In genomic region chr15:102393584-102394014, GRCm38 (mm10) we compare ENCODE assay signal across 8 mouse cellular contexts. TPM values are rescaled to one million over a fixed set of nuclear protein-coding genes. Genes with fewer than 3 reads are reported as not detected.
DNase-seq lines count a peak whose midpoint lies in the region; ATAC-seq and TF ChIP-seq lines count a peak whose summit lies in the region.

No protein-coding gene starts in this region.

- no peaks in the 10 kb centered on the region for H3K9me3 ChIP-seq in lung, embryonic 15.5 days
- no peaks in the 10 kb centered on the region for H3K9me3 ChIP-seq in embryonic facial prominence, embryonic 10.5 days
- H3K9me3 ChIP-seq in liver, embryonic 12.5 days (replicated peaks): no peaks in the 10 kb centered on the region
- no peaks in the 10 kb centered on the region for H3K9me3 ChIP-seq in stomach, embryonic 15.5 days

- no peaks in the 10 kb centered on the region for H3K27me3 ChIP-seq in lung, embryonic 15.5 days
- H3K27me3 ChIP-seq in embryonic facial prominence, embryonic 10.5 days (replicated peaks; ENCODE audit: low read depth, poor library complexity, severe bottlenecking): no peaks in the 10 kb centered on the region
- H3K27me3 ChIP-seq in liver, embryonic 12.5 days (replicated peaks): no peaks in the 10 kb centered on the region
- no peaks in the 10 kb centered on the region for H3K27me3 ChIP-seq in stomach, embryonic 15.5 days (replicated peaks)

- H3K36me3 ChIP-seq in lung, embryonic 15.5 days: no peaks in the 10 kb centered on the region
- H3K36me3 ChIP-seq in embryonic facial prominence, embryonic 10.5 days (replicated peaks): no peaks in the 10 kb centered on the region
- no peaks in the 10 kb centered on the region for H3K36me3 ChIP-seq in liver, embryonic 12.5 days
- H3K36me3 ChIP-seq in stomach, embryonic 15.5 days: no peaks in the 10 kb centered on the region

- no peak for DNase-seq in lung, adult 2 months
- DNase-seq in embryonic facial prominence, embryonic 10.5 days (ENCODE audit: low spot score): no peak
- DNase-seq in urinary bladder, adult 2 months (ENCODE audit: low spot score): no peak
- DNase-seq in thymus, adult 18-20 months: no peak
- DNase-seq in right cerebral cortex, postnatal 4 days: no peak

- no peak overlapping the region for H3K4me3 ChIP-seq in lung, embryonic 15.5 days
- H3K4me3 ChIP-seq in lung, adult 2 months (replicated peaks; ENCODE audit: extremely low read depth, low read depth, low read length): no peak overlapping the region
- no peak overlapping the region for H3K4me3 ChIP-seq in embryonic facial prominence, embryonic 10.5 days
- H3K4me3 ChIP-seq in liver, embryonic 12.5 days: no peak overlapping the region
- H3K4me3 ChIP-seq in stomach, embryonic 15.5 days (replicated peaks): no peak overlapping the region

- no peak for TF ChIP-seq CTCF in lung, adult 2 months (IDR thresholded peaks at IDR 0.05; ENCODE audit: insufficient read depth, low read length)

- ATAC-seq in lung, embryonic 15.5 days (ENCODE audit: borderline replicate concordance, extremely low read depth, low FRiP score, low TSS enrichment): no peak
- ATAC-seq in liver, embryonic 12.5 days: no peak
- 0 out of 2 replicates have a peak, but pooled peaks have one; percentile 12 for ATAC-seq in stomach, embryonic 15.5 days (ENCODE audit: insufficient read depth, low FRiP score, low read depth)

- H3K4me1 ChIP-seq in lung, embryonic 15.5 days: peaks cover 23% of the 10 kb centered on the region
- peaks cover 8% of the 10 kb centered on the region; the same call in 1 of the 2 replicates for H3K4me1 ChIP-seq in lung, adult 2 months (ENCODE audit: control insufficient read depth, insufficient read depth, low read length)
- H3K4me1 ChIP-seq in embryonic facial prominence, embryonic 10.5 days: peaks cover 38% of the 10 kb centered on the region
- H3K4me1 ChIP-seq in liver, embryonic 12.5 days: peaks cover 57% of the 10 kb centered on the region
- H3K4me1 ChIP-seq in stomach, embryonic 15.5 days: peaks cover 8% of the 10 kb centered on the region; the same call in 1 of the 2 replicates

- no peak for TF ChIP-seq POLR2A in lung, adult 2 months (IDR thresholded peaks at IDR 0.05; ENCODE audit: borderline replicate concordance, extremely low read depth, low read depth, low read length)

- no peak overlapping the region for H3K4me2 ChIP-seq in lung, embryonic 15.5 days
- no peak overlapping the region for H3K4me2 ChIP-seq in liver, embryonic 12.5 days
- no peak overlapping the region for H3K4me2 ChIP-seq in stomach, embryonic 15.5 days

- no peak overlapping the region for H3K9ac ChIP-seq in lung, embryonic 15.5 days
- no peak overlapping the region for H3K9ac ChIP-seq in liver, embryonic 12.5 days
- H3K9ac ChIP-seq in stomach, embryonic 15.5 days: no peak overlapping the region

- peak overlapping the region; percentile 38 for H3K27ac ChIP-seq in lung, embryonic 15.5 days
- H3K27ac ChIP-seq in embryonic facial prominence, embryonic 10.5 days (replicated peaks): peak overlapping the region; percentile 1
- peak overlapping the region; percentile 81 for H3K27ac ChIP-seq in liver, embryonic 12.5 days
- H3K27ac ChIP-seq in stomach, embryonic 15.5 days: peak overlapping the region; percentile 80

RNA-seq across cellular contexts. Expression of gene Sp1, which starts 12.3 kb away (rescaled TPM):
- 10.6 TPM in 2 replicates for polyA plus RNA-seq in lung, embryonic 15.5 days (2015; fragmentation: Nextera tagmentation; extraction: Ambion mirVana)
- polyA plus RNA-seq in lung, adult 2 months (2012; rRNA removed): 18.5 and 20.0 TPM in 2 replicates
- polyA plus RNA-seq in embryonic facial prominence, embryonic 10.5 days (2016; fragmentation: Nextera tagmentation; extraction: Ambion mirVana): 9.9 and 10.6 TPM in 2 replicates
- 5.1 and 5.6 TPM in 2 replicates for polyA plus RNA-seq in liver, embryonic 12.5 days (2016; fragmentation: Nextera tagmentation; extraction: Ambion mirVana)
- 9.6 and 9.7 TPM in 2 replicates for polyA plus RNA-seq in stomach, embryonic 15.5 days (2015; fragmentation: Nextera tagmentation; extraction: Ambion mirVana)
- polyA plus RNA-seq in urinary bladder, adult 2 months (2012; rRNA removed): 19.1 and 24.2 TPM in 2 replicates

RNA-seq across cellular contexts. Expression of gene Sp7, which starts 26.6 kb away (rescaled TPM):
- polyA plus RNA-seq in lung, embryonic 15.5 days (2015; fragmentation: Nextera tagmentation; extraction: Ambion mirVana): 0.48 and 0.55 TPM in 2 replicates
- 0.05 TPM in 1 of 2 replicates, not detected in the other for polyA plus RNA-seq in lung, adult 2 months (2012; rRNA removed)
- polyA plus RNA-seq in embryonic facial prominence, embryonic 10.5 days (2016; fragmentation: Nextera tagmentation; extraction: Ambion mirVana): 1.4 and 1.7 TPM in 2 replicates
- 0.37 and 0.63 TPM in 2 replicates for polyA plus RNA-seq in liver, embryonic 12.5 days (2016; fragmentation: Nextera tagmentation; extraction: Ambion mirVana)
- 1.0 and 1.1 TPM in 2 replicates for polyA plus RNA-seq in stomach, embryonic 15.5 days (2015; fragmentation: Nextera tagmentation; extraction: Ambion mirVana)
- 0.15 and 0.21 TPM in 2 replicates for polyA plus RNA-seq in urinary bladder, adult 2 months (2012; rRNA removed)

RNA-seq across cellular contexts. Expression of gene Aaas, which starts 43.0 kb away (rescaled TPM):
- polyA plus RNA-seq in lung, embryonic 15.5 days (2015; fragmentation: Nextera tagmentation; extraction: Ambion mirVana): 91.1 and 92.0 TPM in 2 replicates
- 21.9 and 27.5 TPM in 2 replicates for polyA plus RNA-seq in lung, adult 2 months (2012; rRNA removed)
- 135 and 137 TPM in 2 replicates for polyA plus RNA-seq in embryonic facial prominence, embryonic 10.5 days (2016; fragmentation: Nextera tagmentation; extraction: Ambion mirVana)
- 69.7 and 74.7 TPM in 2 replicates for polyA plus RNA-seq in liver, embryonic 12.5 days (2016; fragmentation: Nextera tagmentation; extraction: Ambion mirVana)
- polyA plus RNA-seq in stomach, embryonic 15.5 days (2015; fragmentation: Nextera tagmentation; extraction: Ambion mirVana): 55.9 and 67.0 TPM in 2 replicates
- 19.1 and 21.4 TPM in 2 replicates for polyA plus RNA-seq in urinary bladder, adult 2 months (2012; rRNA removed)

RNA-seq across cellular contexts. Expression of gene Amhr2, which starts 51.6 kb away (rescaled TPM):
- polyA plus RNA-seq in lung, embryonic 15.5 days (2015; fragmentation: Nextera tagmentation; extraction: Ambion mirVana): 0.59 and 0.82 TPM in 2 replicates
- 20.8 and 21.1 TPM in 2 replicates for polyA plus RNA-seq in lung, adult 2 months (2012; rRNA removed)
- 0.09 and 0.20 TPM in 2 replicates for polyA plus RNA-seq in embryonic facial prominence, embryonic 10.5 days (2016; fragmentation: Nextera tagmentation; extraction: Ambion mirVana)
- polyA plus RNA-seq in liver, embryonic 12.5 days (2016; fragmentation: Nextera tagmentation; extraction: Ambion mirVana): 0.12 and 0.31 TPM in 2 replicates
- polyA plus RNA-seq in stomach, embryonic 15.5 days (2015; fragmentation: Nextera tagmentation; extraction: Ambion mirVana): 0.90 and 1.3 TPM in 2 replicates
- 0.53 and 0.62 TPM in 2 replicates for polyA plus RNA-seq in urinary bladder, adult 2 months (2012; rRNA removed)

Comparison
In these comparisons a context has a peak if more than half of its experiments do, and no peak if none do; other contexts are left out.
1. H3K27ac ChIP-seq: peak in every context shown above with its lines; median percentile 81 in liver, embryonic 12.5 days; 80 in stomach, embryonic 15.5 days; 38 in lung, embryonic 15.5 days; 1 in embryonic facial prominence, embryonic 10.5 days.